Mouse (Mus musculus) thymus, adult 2 months (tissue): Measurements from ENCODE around the gene Slc5a6.

Experiments used
- CTCF ChIP-seq: fragments of 200-500 bp; IDR thresholded peaks from 2 replicates; pipeline ENCODE4 v1.5.1; 2012; ENCODE audit warnings: mild to moderate bottlenecking, control low read depth, low read length, moderate library complexity, borderline replicate concordance; ENCODE audit not compliant: control insufficient read depth, poor library complexity, insufficient read depth; ENCODE audit errors: extremely low read depth
- POLR2A ChIP-seq: fragments of 200-500 bp; IDR thresholded peaks from 2 replicates; pipeline ENCODE4 v1.6.1; 2012; ENCODE audit warnings: mild to moderate bottlenecking, low read length, control low read depth, moderate library complexity; ENCODE audit not compliant: control insufficient read depth, poor library complexity, insufficient read depth; ENCODE audit errors: extremely low read depth

DNA sequence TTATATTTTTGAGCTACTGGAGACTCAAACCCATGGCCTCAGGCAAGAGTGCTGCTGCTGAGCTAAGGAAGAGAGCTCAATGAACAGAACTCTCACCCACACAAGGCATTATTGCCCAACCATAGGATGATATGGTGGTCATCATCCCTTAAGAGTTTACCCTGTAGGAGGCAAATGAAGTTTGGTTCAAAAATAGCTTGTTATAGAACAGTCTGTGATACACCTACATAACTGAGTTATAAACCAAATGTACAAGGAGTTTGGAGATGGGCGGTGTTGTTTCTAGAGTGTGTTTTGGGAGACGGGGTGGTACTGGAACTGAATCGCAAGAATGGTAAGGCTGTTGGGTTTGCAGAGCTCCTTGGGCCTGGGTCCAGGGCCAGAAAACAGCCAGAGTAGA, 21.1 kb upstream of the Slc5a6 start:
- TF ChIP-seq POLR2A: no peak
- TF ChIP-seq CTCF: no peak
